Mouse (Mus musculus): ENCODE measurements around the gene Hormad1.

Hormad1 gene

DNA sequence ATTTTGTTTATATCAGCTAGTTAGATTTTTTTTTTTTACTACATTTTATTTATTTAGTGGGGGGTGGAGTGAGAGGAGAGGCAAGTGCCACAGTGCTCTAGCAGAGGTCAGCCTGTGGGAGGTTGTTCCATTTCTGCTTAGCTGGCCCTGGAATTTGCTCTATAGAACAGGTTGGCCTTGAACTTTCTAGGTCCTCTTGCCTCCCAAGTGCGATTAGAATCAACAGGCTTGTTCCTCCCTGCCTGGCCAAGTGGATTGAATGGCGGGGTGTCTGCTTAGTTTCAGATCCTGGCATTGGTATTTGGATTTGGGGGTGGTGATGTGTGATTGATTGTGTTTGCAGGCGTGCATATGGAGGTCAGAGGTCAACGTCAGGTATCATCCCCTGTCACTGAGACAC, 76.6 kb downstream of the Hormad1 start:
- no peak for DNase-seq (ENCODE audit: low read depth, low spot score)
